Mouse (Mus musculus) limb, embryonic 10.5 days (tissue): ENCODE results near the gene Fam120a. TPM values are rescaled to one million over a fixed set of nuclear protein-coding genes. Genes with fewer than 3 reads are reported as not detected.
A peak's percentile ranks its signal among the peaks of the same experiment; 100 is the strongest.

Experiments used
- DNase-seq: peaks from one replicate; pipeline ENCODE4 v3.0.0-alpha.2; 2017; ENCODE audit warnings: low spot score
- H3K27ac ChIP-seq: fragments of 300-500 bp; sonication (generic); 2 replicates; pipeline ENCODE4 v1.5.1; 2016; ENCODE audit warnings: mild to moderate bottlenecking
- H3K27me3 ChIP-seq: fragments of 300-500 bp; sonication (generic); 2 replicates; pipeline ENCODE4 v1.6.1; 2016; ENCODE audit warnings: low read depth, mild to moderate bottlenecking; ENCODE audit not compliant: poor library complexity, severe bottlenecking
- H3K36me3 ChIP-seq: fragments of 300-500 bp; sonication (generic); 2 replicates; pipeline ENCODE4 v1.6.1; 2016; ENCODE audit warnings: mild to moderate bottlenecking, moderate library complexity
- H3K4me1 ChIP-seq: fragments of 300-500 bp; sonication (generic); 2 replicates; pipeline ENCODE4 v1.6.1; 2016
- H3K4me3 ChIP-seq: fragments of 300-500 bp; sonication (generic); 2 replicates; pipeline ENCODE4 v1.5.1; 2016; ENCODE audit warnings: mild to moderate bottlenecking, moderate library complexity
- H3K9me3 ChIP-seq: fragments of 300-500 bp; sonication (generic); replicated peaks from 2 replicates; pipeline ENCODE4 v1.6.1; 2016; ENCODE audit warnings: mild to moderate bottlenecking
- WGBS: fragments of 180-500 bp; shearing (Covaris S2); methylation state at CpG from one replicate; pipeline ENCODE4 v1.1.7; 2016; 5-methylcytosine and 5-hydroxymethylcytosine counted together
- polyA plus RNA-seq: library from polyadenylated mRNA; unstranded; fragments of >200 nt; fragmentation: Nextera tagmentation; extraction: Ambion mirVana; gene quantifications from 2 replicates; pipeline ENCODE4 v1.2.1, GENCODE M21; 2016

The Fam120a gene
- polyA plus RNA-seq, 1 experiment from 2014 or later, result 15.3 TPM

GRCm38 (mm10) chr13:48979069-48979468, 11.3 kb upstream of the Fam120a start:
- no peak overlapping the region for H3K4me3 ChIP-seq
- 89% methylated on average over 6 of the region's 6 CpGs for WGBS
- H3K9me3 ChIP-seq, result no peaks in the 10 kb centered on the region
- H3K27ac ChIP-seq, result no peak overlapping the region
- peaks cover 5% of the 10 kb centered on the region for H3K4me1 ChIP-seq
- H3K36me3 ChIP-seq, result no peaks in the 10 kb centered on the region
- DNase-seq, result no peak
- no peaks in the 10 kb centered on the region for H3K27me3 ChIP-seq

GRCm38 (mm10) chr13:48977858-48978257, 10.0 kb upstream of the Fam120a start:
- Histone ChIP-seq H3K36me3 (no peaks in the 10 kb centered on the region), H3K27ac (no peak overlapping the region), H3K27me3 (no peaks in the 10 kb centered on the region), H3K4me3 (no peak overlapping the region), H3K4me1 (peaks cover 5% of the 10 kb centered on the region), H3K9me3 (no peaks in the 10 kb centered on the region)
- 86% methylated on average over 3 of the region's 3 CpGs for WGBS
- no peak for DNase-seq

- WGBS, result 93% methylated on average over 2 of the region's 2 CpGs
- no peaks in the 10 kb centered on the region for H3K27me3 ChIP-seq
- no peaks in the 10 kb centered on the region for H3K9me3 ChIP-seq
- 0 out of 2 replicates have a peak, but pooled peaks cover 2% of the 10 kb centered on the region for H3K36me3 ChIP-seq
- no peak overlapping the region for H3K27ac ChIP-seq
- no peak for DNase-seq
- peaks cover 12% of the 10 kb centered on the region for H3K4me1 ChIP-seq
- no peak overlapping the region for H3K4me3 ChIP-seq
Measured at GRCm38 (mm10) chr13:48974699-48975098, 6.9 kb upstream of the Fam120a start.

GRCm38 (mm10) chr13:48974266-48974665, 6.4 kb upstream of the Fam120a start:
- 84% methylated on average over 4 of the region's 4 CpGs for WGBS

GRCm38 (mm10) chr13:48973231-48973630, 5.4 kb upstream of the Fam120a start:
- 0 out of 2 replicates have a peak, but pooled peaks cover 2% of the 10 kb centered on the region for H3K36me3 ChIP-seq
- 68% methylated on average over 5 of the region's 5 CpGs for WGBS
- no peaks in the 10 kb centered on the region for H3K27me3 ChIP-seq
- peaks cover 22% of the 10 kb centered on the region for H3K4me1 ChIP-seq
- H3K27ac ChIP-seq, result no peak overlapping the region
- DNase-seq, result no peak
- H3K4me3 ChIP-seq, result no peak overlapping the region
- no peaks in the 10 kb centered on the region for H3K9me3 ChIP-seq

More at GRCm38 (mm10) chr13:48974266-48974665, 6.4 kb upstream of the Fam120a start:
- Histone ChIP-seq H3K9me3 (no peaks in the 10 kb centered on the region), H3K4me3 (no peak overlapping the region), H3K4me1 (peaks cover 16% of the 10 kb centered on the region), H3K36me3 (0 out of 2 replicates have a peak, but pooled peaks cover 2% of the 10 kb centered on the region), H3K27ac (no peak overlapping the region), H3K27me3 (no peaks in the 10 kb centered on the region)
- DNase-seq, result no peak

GRCm38 (mm10) chr13:48971033-48971432, 3.2 kb upstream of the Fam120a start:
- H3K36me3 ChIP-seq, result 0 out of 2 replicates have a peak, but pooled peaks cover 2% of the 10 kb centered on the region
- H3K9me3 ChIP-seq, result no peaks in the 10 kb centered on the region
- H3K4me3 ChIP-seq, result no peak overlapping the region
- no peak for DNase-seq
- peaks cover 34% of the 10 kb centered on the region for H3K4me1 ChIP-seq
- H3K27ac ChIP-seq, result peak overlapping the region; percentile 8; the same call in 1 of the 2 replicates
- 64% methylated on average over 5 of the region's 5 CpGs for WGBS
- H3K27me3 ChIP-seq, result no peaks in the 10 kb centered on the region

- Histone ChIP-seq H3K27me3 (no peaks in the 10 kb centered on the region), H3K36me3 (0 out of 2 replicates have a peak, but pooled peaks cover 2% of the 10 kb centered on the region), H3K27ac (peak overlapping the region; percentile 8; the same call in 1 of the 2 replicates), H3K4me3 (no peak overlapping the region), H3K4me1 (peaks cover 38% of the 10 kb centered on the region), H3K9me3 (no peaks in the 10 kb centered on the region)
- WGBS, result 70% methylated on average over 13 of the region's 13 CpGs
- DNase-seq, result no peak
Measured at GRCm38 (mm10) chr13:48970566-48970965, 2.7 kb upstream of the Fam120a start.

- peak overlapping the region; percentile 92 for H3K4me3 ChIP-seq
- no peaks in the 10 kb centered on the region for H3K9me3 ChIP-seq
- WGBS, result 17% methylated on average over 7 of the region's 7 CpGs
- H3K36me3 ChIP-seq, result peaks cover 6% of the 10 kb centered on the region; the same call in 1 of the 2 replicates
- DNase-seq, result no peak
- H3K27ac ChIP-seq, result peak overlapping the region; percentile 98
- peaks cover 49% of the 10 kb centered on the region for H3K4me1 ChIP-seq
- no peaks in the 10 kb centered on the region for H3K27me3 ChIP-seq
Measured at GRCm38 (mm10) chr13:48968750-48969088, 902 bp upstream of the Fam120a start.

GRCm38 (mm10) chr13:48966851-48967821, 681 bp downstream of the Fam120a start:
- H3K4me1 ChIP-seq, result peaks cover 52% of the 10 kb centered on the region
- WGBS, result under 1% methylated on average over 58 of the region's 58 CpGs

GRCm38 (mm10) chr13:48965559-48966525, 2.0 kb downstream of the Fam120a start:
- Histone ChIP-seq H3K9me3 (no peaks in the 10 kb centered on the region), H3K27me3 (no peaks in the 10 kb centered on the region), H3K27ac (peak overlapping the region; percentile 98), H3K36me3 (peaks cover 4% of the 10 kb centered on the region; the same call in 1 of the 2 replicates), H3K4me3 (peak overlapping the region; percentile 92), H3K4me1 (peaks cover 49% of the 10 kb centered on the region)
- peak; percentile 56 for DNase-seq
- WGBS, result 18% methylated on average over 7 of the region's 7 CpGs

More at GRCm38 (mm10) chr13:48966851-48967821, 681 bp downstream of the Fam120a start:
- peaks cover 6% of the 10 kb centered on the region; the same call in 1 of the 2 replicates for H3K36me3 ChIP-seq
- H3K9me3 ChIP-seq, result no peaks in the 10 kb centered on the region
- H3K4me3 ChIP-seq, result peak overlapping the region; percentile 92
- DNase-seq, result peak; percentile 69
- H3K27ac ChIP-seq, result peak overlapping the region; percentile 98
- H3K27me3 ChIP-seq, result no peaks in the 10 kb centered on the region

- H3K9me3 ChIP-seq, result no peaks in the 10 kb centered on the region
- no peak overlapping the region for H3K27ac ChIP-seq
- H3K4me1 ChIP-seq, result peaks cover 40% of the 10 kb centered on the region
- H3K36me3 ChIP-seq, result peaks cover 4% of the 10 kb centered on the region; the same call in 1 of the 2 replicates
- no peak for DNase-seq
- H3K4me3 ChIP-seq, result peak overlapping the region; percentile 92
- H3K27me3 ChIP-seq, result no peaks in the 10 kb centered on the region
- 81% methylated on average over 4 of the region's 4 CpGs for WGBS
Measured at GRCm38 (mm10) chr13:48964850-48965249, 3.0 kb downstream of the Fam120a start.

GRCm38 (mm10) chr13:48963111-48963510, 4.7 kb downstream of the Fam120a start:
- WGBS, result 90% methylated on average over 1 of the region's 1 CpGs
- Histone ChIP-seq H3K4me1 (peaks cover 30% of the 10 kb centered on the region), H3K27me3 (no peaks in the 10 kb centered on the region), H3K4me3 (no peak overlapping the region), H3K27ac (no peak overlapping the region), H3K9me3 (no peaks in the 10 kb centered on the region), H3K36me3 (peaks cover 6% of the 10 kb centered on the region; the same call in 1 of the 2 replicates)
- DNase-seq, result no peak
